Mouse (Mus musculus) neural tube, embryonic 10.5 days (tissue): ENCODE measurements at regions not wholly inside any gene's neighbourhood (a gene's known extent, or its start where the extent isn't known, plus 50 kb on each side); places are given as distances from the start of the nearest gene placed in this dataset.

ENCODE experiments used
- DNase-seq: peaks from one replicate; pipeline ENCODE4 v3.0.0-alpha.2; 2017; ENCODE audit warnings: low spot score; ENCODE audit errors: extremely low spot score

- no peak for DNase-seq
Observed at GRCm38 (mm10) chr9:14174324-14175040, 100.4 kb upstream of the Sesn3 start.

- peak; percentile 41 for DNase-seq
Observed at GRCm38 (mm10) chr9:14175041-14175881, 99.6 kb upstream of the Sesn3 start.

- DNase-seq, result no peak
Observed at GRCm38 (mm10) chr9:14179777-14180176, 95.1 kb upstream of the Sesn3 start.

GRCm38 (mm10) chr9:14184261-14184660, 90.6 kb upstream of the Sesn3 start:
- no peak for DNase-seq

- no peak for DNase-seq
Observed at GRCm38 (mm10) chr9:14185681-14186080, 89.2 kb upstream of the Sesn3 start.

GRCm38 (mm10) chr9:14187753-14188152, 87.1 kb upstream of the Sesn3 start:
- DNase-seq, result no peak

GRCm38 (mm10) chr9:14188504-14188903, 86.4 kb upstream of the Sesn3 start:
- no peak for DNase-seq

- DNase-seq, result no peak
Observed at GRCm38 (mm10) chr9:14190660-14191059, 84.2 kb upstream of the Sesn3 start.

- no peak for DNase-seq
Observed at GRCm38 (mm10) chr9:14194748-14195147, 80.1 kb upstream of the Sesn3 start.

GRCm38 (mm10) chr9:14199116-14199515, 75.8 kb upstream of the Sesn3 start:
- no peak for DNase-seq

GRCm38 (mm10) chr9:14199983-14200700, 74.7 kb upstream of the Sesn3 start:
- no peak for DNase-seq

- no peak for DNase-seq
Observed at GRCm38 (mm10) chr9:14200852-14201251, 74.0 kb upstream of the Sesn3 start.

- no peak for DNase-seq
Observed at GRCm38 (mm10) chr9:14202551-14203306, 72.1 kb upstream of the Sesn3 start.

- no peak for DNase-seq
Observed at GRCm38 (mm10) chr9:14203307-14203695, 71.6 kb upstream of the Sesn3 start.

GRCm38 (mm10) chr9:14203768-14204416, 71.0 kb upstream of the Sesn3 start:
- no peak for DNase-seq

- DNase-seq, result no peak
Observed at GRCm38 (mm10) chr9:14204817-14205216, 70.0 kb upstream of the Sesn3 start.

- no peak for DNase-seq
Observed at GRCm38 (mm10) chr9:14206838-14207560, 67.9 kb upstream of the Sesn3 start.

GRCm38 (mm10) chr9:14207561-14207936, 67.3 kb upstream of the Sesn3 start:
- no peak for DNase-seq

- DNase-seq, result no peak
Observed at GRCm38 (mm10) chr9:14213283-14213682, 61.6 kb upstream of the Sesn3 start.

GRCm38 (mm10) chr9:14215171-14215782, 59.6 kb upstream of the Sesn3 start:
- DNase-seq, result no peak
